Mouse (Mus musculus) left cerebral cortex, adult 11 months (tissue): ENCODE results near the gene Papss1.
A peak's percentile ranks its signal among the peaks of the same experiment; 100 is the strongest.
"Not testable (repeated sequence)": the region's sequence is repeated elsewhere in the genome, so short reads cannot be mapped to it uniquely, and the experiment has no call there.

Source experiments
- DNase-seq: peaks from one replicate; pipeline ENCODE4 v3.0.0; 2022; ENCODE audit warnings: low spot score

The Papss1 gene

GRCm38 (mm10) chr3:131564430-131565256, at the start of gene Papss1:
Papss1 (plus strand) TSS chr3:131564768.
- peak; percentile 100 for DNase-seq

- no peak for DNase-seq
Observed at GRCm38 (mm10) chr3:131516332-131516999, 48.1 kb upstream of the Papss1 start.

GRCm38 (mm10) chr3:131517756-131518155, 46.8 kb upstream of the Papss1 start:
- no peak for DNase-seq

GRCm38 (mm10) chr3:131521206-131521605, 43.4 kb upstream of the Papss1 start:
- DNase-seq, result no peak

- no peak for DNase-seq
Observed at GRCm38 (mm10) chr3:131522243-131522642, 42.3 kb upstream of the Papss1 start.

GRCm38 (mm10) chr3:131523749-131524148, 40.8 kb upstream of the Papss1 start:
- DNase-seq, result no peak

- DNase-seq, result no peak
Observed at GRCm38 (mm10) chr3:131524210-131524609, 40.4 kb upstream of the Papss1 start.

GRCm38 (mm10) chr3:131524779-131525178, 39.8 kb upstream of the Papss1 start:
- peak; percentile 7 for DNase-seq

- no peak for DNase-seq
Observed at GRCm38 (mm10) chr3:131525229-131525628, 39.3 kb upstream of the Papss1 start.

GRCm38 (mm10) chr3:131541244-131541942, 23.2 kb upstream of the Papss1 start:
- DNase-seq, result no peak

- DNase-seq, result not testable (repeated sequence)
Observed at GRCm38 (mm10) chr3:131547562-131547961, 17.0 kb upstream of the Papss1 start.

- DNase-seq, result no peak
Observed at GRCm38 (mm10) chr3:131550046-131550445, 14.5 kb upstream of the Papss1 start.

GRCm38 (mm10) chr3:131552349-131553254, 12.0 kb upstream of the Papss1 start:
- DNase-seq, result peak; percentile 41

- no peak for DNase-seq
Observed at GRCm38 (mm10) chr3:131555771-131556170, 8.8 kb upstream of the Papss1 start.

- DNase-seq, result no peak
Observed at GRCm38 (mm10) chr3:131561591-131561990, 3.0 kb upstream of the Papss1 start.

GRCm38 (mm10) chr3:131565257-131565610, 666 bp downstream of the Papss1 start:
- no peak for DNase-seq

GRCm38 (mm10) chr3:131566281-131566680, 1.7 kb downstream of the Papss1 start:
- DNase-seq, result no peak

- no peak for DNase-seq
Observed at GRCm38 (mm10) chr3:131570506-131570905, 5.9 kb downstream of the Papss1 start.

GRCm38 (mm10) chr3:131573555-131573954, 9.0 kb downstream of the Papss1 start:
- no peak for DNase-seq

- DNase-seq, result no peak
Observed at GRCm38 (mm10) chr3:131578434-131579104, 14.0 kb downstream of the Papss1 start.

GRCm38 (mm10) chr3:131580040-131580439, 15.5 kb downstream of the Papss1 start:
- no peak for DNase-seq
